Mouse (Mus musculus) liver, embryonic 14.5 days (tissue): Measurements from ENCODE around the gene Adamts20.

Experiments used
- CTCF ChIP-seq: IDR thresholded peaks from 2 replicates; pipeline ENCODE4 v1.5.1; 2016; ENCODE audit warnings: antibody characterized with exemption, low read depth, control low read depth
- EP300 ChIP-seq: IDR thresholded peaks from 2 replicates; pipeline ENCODE4 v1.6.1; 2016; ENCODE audit warnings: antibody characterized with exemption, low read depth

GRCm38 (mm10) chr15:94418427-94418826, 46.8 kb downstream of the Adamts20 start:
- TF ChIP-seq CTCF (no peak), EP300 (no peak)
